Mouse (Mus musculus): ENCODE data around the gene Pld1. TPM values are rescaled to one million over a fixed set of nuclear protein-coding genes. Genes with fewer than 3 reads are reported as not detected.

The Pld1 gene
- polyA plus RNA-seq, 1 experiment from 2014 or later, result 5.6 TPM

DNA sequence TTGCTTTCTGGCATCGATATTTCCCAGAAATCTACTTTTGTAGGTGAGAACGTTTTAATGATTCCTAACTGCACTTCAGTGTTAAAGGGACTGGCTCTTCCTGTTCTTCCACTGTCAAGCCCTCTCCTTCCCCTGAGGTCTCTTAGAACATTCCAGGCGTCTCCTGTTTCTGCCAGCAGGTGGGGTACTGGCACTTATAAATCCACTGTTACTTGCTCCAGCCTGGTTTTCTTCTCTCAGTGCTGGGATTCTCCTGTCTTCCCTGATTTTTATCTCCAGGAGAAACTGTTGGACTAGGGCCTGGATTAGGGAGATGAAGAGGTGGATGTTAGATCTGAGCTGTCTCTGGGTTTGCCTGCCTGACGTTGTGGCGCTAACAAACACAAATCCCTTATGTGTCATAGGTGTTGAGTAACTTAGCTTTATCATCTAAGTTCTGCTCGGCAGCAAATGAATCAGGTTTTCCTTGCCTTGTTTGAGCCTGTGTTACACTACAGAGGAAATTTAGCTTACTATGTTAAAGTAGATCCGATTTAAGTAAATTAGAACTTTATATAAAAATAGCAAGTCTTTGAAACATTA is 44.0 kb downstream of the Pld1 start:
- Histone ChIP-seq H3K9me3 (no peaks in the 10 kb centered on the region), H3K4me3 (no peak overlapping the region), H3K36me3 (no peaks in the 10 kb centered on the region), H3K4me1 (replicated peaks) (peaks cover 24% of the 10 kb centered on the region), H3K27me3 (no peaks in the 10 kb centered on the region), H3K27ac (replicated peaks) (no peak overlapping the region), H3K9ac (no peak overlapping the region), H3K4me2 (no peak overlapping the region)
- 51% methylated on average over 7 of the region's 7 CpGs for whole genome bisulfite sequencing
- peak; percentile 44; the same call in 1 of the 2 replicates for ATAC-seq (ENCODE audit: low read depth)

DNA sequence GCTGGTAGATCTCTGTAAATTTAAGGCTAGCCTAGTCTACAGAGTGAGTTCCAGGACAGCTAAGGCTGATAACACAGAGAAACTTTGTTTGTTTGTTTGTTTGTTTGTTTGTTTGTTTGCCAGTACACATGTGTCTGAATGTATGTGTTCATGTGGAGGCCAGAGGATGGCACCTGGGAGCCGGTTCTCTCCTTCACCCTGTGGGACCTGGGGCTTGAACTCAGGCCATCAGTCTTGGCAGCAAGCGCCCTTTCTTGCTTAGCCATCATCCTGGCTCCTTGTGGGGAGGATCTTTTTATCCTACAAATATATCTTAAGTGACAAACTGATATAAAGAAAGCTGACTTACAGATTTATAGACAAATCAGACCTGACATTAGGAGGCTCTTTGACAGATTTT is 44.8 kb downstream of the Pld1 start:
- no peak overlapping the region for H3K9ac ChIP-seq
- peak overlapping the region; percentile 49 for H3K27ac ChIP-seq (replicated peaks)
- no peaks in the 10 kb centered on the region for H3K36me3 ChIP-seq
- H3K4me1 ChIP-seq (replicated peaks), result peaks cover 31% of the 10 kb centered on the region
- no peak overlapping the region for H3K4me2 ChIP-seq
- no peaks in the 10 kb centered on the region for H3K27me3 ChIP-seq
- 77% methylated on average over 2 of the region's 2 CpGs for WGBS
- no peak for ATAC-seq (ENCODE audit: low read depth)
- no peak overlapping the region for H3K4me3 ChIP-seq
- no peaks in the 10 kb centered on the region for H3K9me3 ChIP-seq

DNA sequence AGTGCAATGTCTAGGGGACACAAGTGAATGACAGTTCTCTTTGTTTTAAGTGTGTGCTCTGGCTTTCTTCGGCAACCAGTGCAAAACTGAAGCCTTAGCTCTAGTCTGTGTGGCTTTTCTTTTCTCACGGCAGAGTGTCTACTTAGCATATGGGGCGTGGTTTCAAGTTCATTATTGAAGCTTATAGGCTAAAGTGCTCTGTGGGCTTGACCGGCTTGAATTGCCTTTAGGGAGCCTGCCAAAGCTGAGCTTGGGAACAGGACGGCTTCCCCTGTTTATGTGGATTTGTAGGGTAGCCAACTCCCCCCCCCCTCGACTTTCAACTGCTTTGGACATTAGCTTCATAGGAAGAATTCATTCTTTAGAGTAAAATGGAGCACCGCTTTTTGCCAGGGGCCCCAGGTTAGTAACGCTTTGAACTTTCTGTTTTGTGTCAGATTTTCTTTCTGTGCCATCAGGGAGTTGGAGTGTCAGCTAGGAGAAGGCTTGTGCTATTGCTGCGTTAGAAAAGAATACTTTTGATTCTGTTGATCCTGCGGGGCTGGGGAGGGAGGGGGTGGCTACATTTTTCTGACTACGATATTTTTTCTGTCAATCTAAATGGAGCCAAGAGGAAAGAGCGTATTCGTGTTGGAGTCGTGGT is 45.6 kb downstream of the Pld1 start:
- Histone ChIP-seq H3K9ac (no peak overlapping the region; the same call in 1 of the 2 replicates), H3K4me2 (peak overlapping the region; percentile 47), H3K4me3 (peak overlapping the region; percentile 28), H3K27ac (replicated peaks) (peak overlapping the region; percentile 75), H3K27me3 (no peaks in the 10 kb centered on the region), H3K4me1 (replicated peaks) (peaks cover 31% of the 10 kb centered on the region), H3K9me3 (no peaks in the 10 kb centered on the region), H3K36me3 (no peaks in the 10 kb centered on the region)
- peak; percentile 91 for ATAC-seq (ENCODE audit: low read depth)
- 16% methylated on average over 14 of the region's 14 CpGs for WGBS

DNA sequence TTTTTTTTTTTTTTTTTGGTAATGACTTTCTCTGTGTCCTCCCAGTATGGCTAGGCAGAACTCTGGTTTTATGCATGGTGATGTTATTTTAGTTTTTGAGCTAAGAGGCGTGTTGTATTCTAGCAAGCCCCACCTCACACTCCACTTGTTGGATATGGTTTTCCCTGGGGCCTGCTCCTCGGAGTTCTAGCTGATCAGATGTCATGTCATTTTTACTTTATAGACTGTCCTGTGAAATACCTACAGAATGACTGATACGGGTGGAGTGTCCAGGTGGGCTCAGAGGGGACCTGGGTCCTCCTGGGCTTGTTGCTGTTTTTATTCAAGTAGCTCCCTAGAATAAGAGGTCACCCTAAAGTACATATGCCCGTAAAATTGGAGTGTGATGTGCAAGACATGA is 46.1 kb downstream of the Pld1 start:
- peak overlapping the region; percentile 28 for H3K4me3 ChIP-seq
- H3K9me3 ChIP-seq, result no peaks in the 10 kb centered on the region
- no peaks in the 10 kb centered on the region for H3K27me3 ChIP-seq
- H3K4me1 ChIP-seq (replicated peaks), result peaks cover 31% of the 10 kb centered on the region
- ATAC-seq (ENCODE audit: low read depth), result no peak
- 0 out of 2 replicates have a peak overlapping the region, but pooled peaks have one; percentile 43 for H3K9ac ChIP-seq
- WGBS, result 66% methylated on average over 4 of the region's 4 CpGs
- H3K27ac ChIP-seq (replicated peaks), result peak overlapping the region; percentile 75
- H3K4me2 ChIP-seq, result peak overlapping the region; percentile 47
- H3K36me3 ChIP-seq, result no peaks in the 10 kb centered on the region

DNA sequence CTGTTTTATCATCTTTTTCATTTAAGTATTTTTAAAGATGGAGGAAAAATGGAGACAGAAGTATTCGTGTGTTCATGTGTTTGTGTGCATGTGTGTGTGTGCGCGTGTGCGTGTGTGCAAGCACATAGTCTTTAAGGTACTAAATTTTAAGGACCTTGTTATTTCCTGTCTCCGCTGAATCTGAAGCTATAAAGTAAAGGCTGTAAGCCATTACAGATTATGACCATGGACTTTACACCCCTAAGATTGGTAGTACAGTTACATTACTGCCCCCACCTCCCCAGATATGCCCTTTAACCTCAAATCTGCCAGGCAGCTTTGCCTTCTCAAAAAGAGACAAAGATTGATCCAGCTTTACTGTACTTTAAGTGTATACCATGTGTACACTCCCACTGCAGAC is 46.8 kb downstream of the Pld1 start:
- Histone ChIP-seq H3K9ac (no peak overlapping the region), H3K9me3 (no peaks in the 10 kb centered on the region), H3K27me3 (no peaks in the 10 kb centered on the region), H3K4me1 (replicated peaks) (peaks cover 31% of the 10 kb centered on the region), H3K4me2 (peak overlapping the region; percentile 47), H3K4me3 (peak overlapping the region; percentile 28), H3K36me3 (no peaks in the 10 kb centered on the region), H3K27ac (replicated peaks) (no peak overlapping the region)
- ATAC-seq (ENCODE audit: low read depth), result no peak
- 92% methylated on average over 5 of the region's 5 CpGs for WGBS

DNA sequence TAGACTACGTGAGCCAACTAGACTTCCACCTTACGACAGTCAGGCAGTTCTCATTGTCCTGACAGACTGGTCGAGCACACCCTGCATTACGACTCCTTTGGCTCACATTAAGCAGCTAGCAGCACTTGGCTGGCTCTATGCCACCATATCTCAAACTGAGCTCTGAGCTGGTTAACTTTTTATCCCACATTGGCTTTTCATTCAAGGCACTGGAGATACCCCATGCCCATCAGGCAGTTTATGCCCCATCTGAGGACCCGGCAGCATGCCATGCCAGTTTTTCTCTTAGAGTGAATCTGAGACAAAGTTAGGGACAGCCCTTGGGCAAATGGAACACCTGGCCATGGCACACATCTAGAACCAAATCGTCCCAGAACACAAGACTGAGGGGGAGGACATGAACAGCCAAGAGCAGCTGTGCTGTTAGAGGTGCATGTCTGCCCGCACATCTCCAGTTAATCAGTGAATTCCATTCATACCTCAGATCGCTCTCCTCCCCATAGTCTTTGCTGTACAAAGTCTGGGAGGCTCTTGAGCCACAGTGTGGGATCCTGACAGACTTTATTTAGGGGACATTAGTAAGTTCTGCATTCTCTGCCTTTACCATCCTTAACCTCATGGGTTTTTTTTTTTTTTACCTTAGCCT is 49.5 kb downstream of the Pld1 start:
- ATAC-seq (ENCODE audit: low read depth), result no peak
- H3K36me3 ChIP-seq, result no peaks in the 10 kb centered on the region
- WGBS, result 60% methylated on average over 8 of the region's 8 CpGs

DNA sequence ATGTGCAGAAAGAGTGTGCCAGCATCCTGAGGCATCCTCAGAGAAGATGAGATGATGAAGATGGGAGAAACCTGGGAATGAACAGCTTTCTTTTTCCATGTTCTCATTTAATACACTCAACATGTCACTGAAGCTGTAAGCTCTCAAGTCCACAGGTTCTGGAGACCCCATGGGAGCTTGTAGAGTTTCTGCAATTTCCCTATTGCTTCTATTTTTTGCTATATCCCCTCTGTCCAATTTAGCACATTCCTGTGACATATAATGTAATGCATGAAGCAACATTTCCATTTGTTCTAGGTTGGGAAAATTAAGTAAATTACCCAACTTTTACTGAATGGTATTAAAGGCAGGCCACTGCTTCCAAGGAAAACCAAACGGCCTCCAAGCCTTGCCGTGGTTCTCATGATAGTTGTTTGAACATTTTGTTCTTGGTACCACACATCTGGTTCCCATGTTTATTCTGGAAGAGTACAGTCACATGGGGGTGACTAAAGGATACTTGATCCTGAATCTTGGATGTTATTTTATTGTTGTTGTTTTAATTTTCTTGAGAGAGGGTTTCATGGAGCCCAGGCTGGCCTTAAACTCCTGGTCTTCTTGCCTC is 52.7 kb downstream of the Pld1 start:
- H3K9ac ChIP-seq, result no peak overlapping the region
- H3K36me3 ChIP-seq, result no peaks in the 10 kb centered on the region
- H3K4me1 ChIP-seq (replicated peaks), result peaks cover 9% of the 10 kb centered on the region
- ATAC-seq (ENCODE audit: low read depth), result no peak
- 87% methylated on average over 2 of the region's 2 CpGs for WGBS
- H3K4me2 ChIP-seq, result no peak overlapping the region
- no peak overlapping the region for H3K4me3 ChIP-seq
- no peaks in the 10 kb centered on the region for H3K9me3 ChIP-seq
- H3K27me3 ChIP-seq, result no peaks in the 10 kb centered on the region
- H3K27ac ChIP-seq (replicated peaks), result no peak overlapping the region

More for the DNA sequence above, 49.5 kb downstream of the Pld1 start:
- Histone ChIP-seq H3K4me1 (replicated peaks) (peaks cover 29% of the 10 kb centered on the region), H3K27ac (replicated peaks) (no peak overlapping the region), H3K4me2 (no peak overlapping the region), H3K4me3 (no peak overlapping the region), H3K27me3 (no peaks in the 10 kb centered on the region), H3K9me3 (no peaks in the 10 kb centered on the region), H3K9ac (no peak overlapping the region)

DNA sequence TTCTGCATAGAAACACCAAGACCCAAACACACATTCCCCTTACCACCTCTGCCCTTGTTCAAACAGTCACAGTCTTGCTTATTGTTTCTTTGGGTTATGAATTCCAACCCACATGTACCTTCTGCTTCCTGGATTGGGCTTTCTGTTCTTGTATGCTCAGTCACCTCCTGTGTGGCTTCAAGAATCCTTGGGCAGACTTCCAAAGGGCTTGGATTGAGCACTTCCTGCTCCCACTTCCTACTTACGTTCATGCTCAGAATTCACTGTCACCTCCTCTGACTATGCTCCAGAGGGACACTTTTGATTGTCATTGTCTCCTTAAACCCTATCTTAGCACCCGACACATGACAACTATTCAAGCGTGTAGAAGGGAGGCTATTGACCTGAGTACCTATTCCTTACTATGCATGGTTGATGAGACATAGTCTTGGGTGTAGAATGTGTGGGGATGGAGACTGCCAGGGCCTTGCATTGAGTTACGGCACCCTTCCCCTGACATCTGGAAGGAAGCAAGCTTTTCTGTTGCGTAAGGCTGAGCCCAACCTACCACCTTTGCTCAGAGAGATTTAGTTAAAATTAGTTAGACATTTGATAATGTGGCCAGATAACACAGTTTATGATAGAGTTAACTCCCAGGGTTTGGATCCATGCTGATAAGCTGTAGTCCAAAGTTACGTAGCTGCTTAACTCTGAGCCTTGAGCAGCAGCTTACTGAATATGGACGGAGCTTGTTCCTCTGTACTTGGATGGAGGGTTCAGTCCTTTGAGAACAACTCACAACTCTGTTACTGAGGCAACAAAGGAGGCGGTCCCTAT is 55.9 kb downstream of the Pld1 start:
- Histone ChIP-seq H3K4me2 (no peak overlapping the region), H3K27me3 (no peaks in the 10 kb centered on the region), H3K9ac (no peak overlapping the region), H3K9me3 (no peaks in the 10 kb centered on the region), H3K27ac (replicated peaks) (no peak overlapping the region), H3K4me1 (replicated peaks) (no peaks in the 10 kb centered on the region), H3K4me3 (no peak overlapping the region), H3K36me3 (no peaks in the 10 kb centered on the region)
- WGBS, result 92% methylated on average over 8 of the region's 8 CpGs
- ATAC-seq (ENCODE audit: low read depth), result no peak

DNA sequence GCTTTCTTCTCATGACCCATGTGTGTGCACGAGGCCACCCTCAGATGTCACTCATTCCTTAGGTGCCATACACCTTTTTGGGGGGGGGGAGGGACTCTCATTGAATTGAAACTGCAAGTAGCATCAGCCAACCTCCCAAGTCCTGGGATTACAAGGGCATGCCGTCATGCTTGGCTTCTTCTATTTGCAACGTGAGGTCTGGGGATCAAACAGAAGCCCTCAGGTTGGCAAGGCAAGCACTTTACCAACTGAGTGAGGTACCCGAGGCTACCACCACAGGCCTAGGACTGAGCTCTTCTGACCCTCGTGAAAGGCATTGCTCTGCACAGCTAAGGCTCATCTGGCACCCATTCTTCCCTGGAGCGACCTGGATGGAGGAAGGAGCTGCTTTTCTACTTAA is 65.8 kb downstream of the Pld1 start:
- no peaks in the 10 kb centered on the region for H3K4me1 ChIP-seq (replicated peaks)
- no peak overlapping the region for H3K27ac ChIP-seq (replicated peaks)
- H3K9ac ChIP-seq, result no peak overlapping the region
- no peaks in the 10 kb centered on the region for H3K9me3 ChIP-seq
- ATAC-seq (ENCODE audit: low read depth), result no peak
- no peaks in the 10 kb centered on the region for H3K36me3 ChIP-seq
- no peaks in the 10 kb centered on the region for H3K27me3 ChIP-seq
- H3K4me2 ChIP-seq, result no peak overlapping the region
- WGBS, result 75% methylated on average over 6 of the region's 6 CpGs
- no peak overlapping the region for H3K4me3 ChIP-seq

DNA sequence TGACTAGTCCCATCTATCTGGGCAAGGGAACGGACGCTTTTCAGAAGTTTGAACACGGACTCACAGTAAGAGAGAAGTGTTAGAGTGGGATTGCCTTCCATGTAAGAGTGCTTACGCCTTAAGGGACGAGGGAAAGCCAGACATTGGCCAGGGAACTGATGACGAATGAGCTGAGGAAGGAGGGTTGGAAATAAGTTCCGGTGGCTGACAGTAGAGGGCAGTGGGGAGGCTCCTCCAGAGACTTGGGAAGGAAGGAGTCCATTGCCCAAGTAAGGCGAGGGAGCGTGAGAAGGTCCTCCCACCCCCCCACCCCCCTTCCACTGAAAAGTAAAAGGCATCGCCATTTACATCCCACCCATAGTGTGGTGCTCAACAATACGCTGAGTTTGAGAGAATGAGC is 69.2 kb downstream of the Pld1 start:
- no peak overlapping the region for H3K4me2 ChIP-seq
- no peak overlapping the region for H3K27ac ChIP-seq (replicated peaks)
- no peaks in the 10 kb centered on the region for H3K4me1 ChIP-seq (replicated peaks)
- H3K9ac ChIP-seq, result no peak overlapping the region
- no peaks in the 10 kb centered on the region for H3K27me3 ChIP-seq
- ATAC-seq (ENCODE audit: low read depth), result no peak
- H3K36me3 ChIP-seq, result no peaks in the 10 kb centered on the region
- H3K4me3 ChIP-seq, result no peak overlapping the region
- H3K9me3 ChIP-seq, result no peaks in the 10 kb centered on the region
- WGBS, result 81% methylated on average over 11 of the region's 11 CpGs

DNA sequence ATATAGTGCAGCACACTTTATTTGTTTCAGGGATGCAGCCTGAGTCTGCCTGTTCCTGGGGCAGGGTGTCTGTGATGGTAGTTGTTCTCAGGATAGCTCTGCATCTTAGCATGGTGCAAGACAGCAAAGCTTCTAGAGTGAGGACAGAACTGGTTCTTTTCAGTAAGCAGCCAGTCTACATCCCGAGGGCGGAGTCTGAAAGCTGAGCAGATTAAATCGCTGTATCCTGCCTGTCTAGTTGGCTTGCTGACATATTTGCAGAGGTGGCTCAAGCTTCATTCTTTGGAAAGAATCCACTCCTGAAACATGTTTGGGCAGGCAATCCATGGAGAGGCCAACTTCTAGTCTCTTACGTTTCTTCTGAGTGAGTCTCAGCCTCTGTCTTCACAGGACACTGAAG is 69.9 kb downstream of the Pld1 start:
- H3K9me3 ChIP-seq, result no peaks in the 10 kb centered on the region
- no peaks in the 10 kb centered on the region for H3K36me3 ChIP-seq
- H3K4me2 ChIP-seq, result no peak overlapping the region
- WGBS, result 89% methylated on average over 4 of the region's 4 CpGs
- H3K4me1 ChIP-seq (replicated peaks), result no peaks in the 10 kb centered on the region
- ATAC-seq (ENCODE audit: low read depth), result no peak
- no peak overlapping the region for H3K9ac ChIP-seq
- no peak overlapping the region for H3K4me3 ChIP-seq
- no peaks in the 10 kb centered on the region for H3K27me3 ChIP-seq
- no peak overlapping the region for H3K27ac ChIP-seq (replicated peaks)

DNA sequence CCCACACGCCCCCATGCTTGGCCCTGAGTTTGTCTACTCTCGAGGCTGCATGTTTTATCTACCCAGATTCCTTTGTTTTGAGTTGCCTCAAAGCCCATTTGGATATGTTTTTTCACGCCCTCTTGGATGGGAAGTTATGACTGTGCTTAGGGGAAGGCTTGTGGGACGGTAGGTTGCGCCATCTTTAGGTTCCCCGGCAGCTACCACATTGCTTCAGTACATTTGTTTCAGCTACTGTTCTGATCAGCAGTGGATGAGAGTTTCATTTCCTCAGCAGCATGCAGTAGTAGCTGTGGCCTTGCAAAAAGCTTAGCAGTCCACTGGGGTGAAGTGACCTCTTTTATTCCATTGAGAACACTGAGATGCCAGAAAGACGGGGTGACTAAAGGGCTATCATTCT is 73.7 kb downstream of the Pld1 start:
- H3K27me3 ChIP-seq, result no peaks in the 10 kb centered on the region
- no peak overlapping the region for H3K9ac ChIP-seq
- H3K9me3 ChIP-seq, result 0 out of 2 replicates have a peak, but pooled peaks cover 8% of the 10 kb centered on the region
- no peak overlapping the region for H3K27ac ChIP-seq (replicated peaks)
- no peaks in the 10 kb centered on the region for H3K36me3 ChIP-seq
- whole genome bisulfite sequencing, result 88% methylated on average over 7 of the region's 7 CpGs
- 0 out of 2 replicates have a peak, but pooled peaks cover 2% of the 10 kb centered on the region for H3K4me1 ChIP-seq (replicated peaks)
- H3K4me3 ChIP-seq, result no peak overlapping the region
- no peak overlapping the region for H3K4me2 ChIP-seq
- ATAC-seq (ENCODE audit: low read depth), result no peak

Data from neural tube, embryonic 13.5 days (tissue).